Mouse (Mus musculus) lung, postnatal 0 days (tissue): ENCODE measurements at regions not wholly inside any gene's neighbourhood (a gene's known extent, or its start where the extent isn't known, plus 50 kb on each side); places are given as distances from the start of the nearest gene placed in this dataset.

Experiments used
- CTCF ChIP-seq: IDR thresholded peaks from 2 replicates; pipeline ENCODE4 v1.5.1; 2016; ENCODE audit warnings: antibody characterized with exemption, mild to moderate bottlenecking
- EP300 ChIP-seq: IDR thresholded peaks from 2 replicates; pipeline ENCODE4 v1.6.1; 2016; ENCODE audit warnings: antibody characterized with exemption, mild to moderate bottlenecking, control low read depth

DNA sequence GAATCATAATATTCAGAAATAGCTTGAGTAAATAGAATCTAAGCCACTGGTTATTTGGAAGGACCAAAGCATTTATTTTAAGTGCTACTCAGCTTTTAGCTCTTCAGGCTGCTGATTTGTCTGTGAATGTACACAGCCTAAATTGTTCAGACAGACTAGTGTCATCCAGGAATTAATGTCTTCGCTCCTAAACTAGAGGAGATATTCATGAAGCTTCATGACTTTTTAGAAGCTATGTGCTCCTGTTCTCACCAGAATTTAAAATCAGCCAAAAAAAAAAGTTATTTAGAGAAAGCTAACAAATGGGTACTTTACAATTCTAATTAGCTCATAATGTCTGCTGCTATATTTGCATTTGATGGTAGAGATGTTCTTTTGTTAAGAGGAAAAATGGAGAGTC lies 531.2 kb upstream of the Intu start:
- no peak for TF ChIP-seq EP300
- TF ChIP-seq CTCF, result no peak
